Mouse (Mus musculus) urinary bladder, postnatal 4 days (tissue): Measurements from ENCODE around the gene Fam78b.

Experiments used
- DNase-seq, 2 experiments: peaks; one replicate each; pipeline ENCODE4 v3.0.0; 2021 to 2022; ENCODE audit warnings: low spot score in 2 of 2

Gene Fam78b

DNA sequence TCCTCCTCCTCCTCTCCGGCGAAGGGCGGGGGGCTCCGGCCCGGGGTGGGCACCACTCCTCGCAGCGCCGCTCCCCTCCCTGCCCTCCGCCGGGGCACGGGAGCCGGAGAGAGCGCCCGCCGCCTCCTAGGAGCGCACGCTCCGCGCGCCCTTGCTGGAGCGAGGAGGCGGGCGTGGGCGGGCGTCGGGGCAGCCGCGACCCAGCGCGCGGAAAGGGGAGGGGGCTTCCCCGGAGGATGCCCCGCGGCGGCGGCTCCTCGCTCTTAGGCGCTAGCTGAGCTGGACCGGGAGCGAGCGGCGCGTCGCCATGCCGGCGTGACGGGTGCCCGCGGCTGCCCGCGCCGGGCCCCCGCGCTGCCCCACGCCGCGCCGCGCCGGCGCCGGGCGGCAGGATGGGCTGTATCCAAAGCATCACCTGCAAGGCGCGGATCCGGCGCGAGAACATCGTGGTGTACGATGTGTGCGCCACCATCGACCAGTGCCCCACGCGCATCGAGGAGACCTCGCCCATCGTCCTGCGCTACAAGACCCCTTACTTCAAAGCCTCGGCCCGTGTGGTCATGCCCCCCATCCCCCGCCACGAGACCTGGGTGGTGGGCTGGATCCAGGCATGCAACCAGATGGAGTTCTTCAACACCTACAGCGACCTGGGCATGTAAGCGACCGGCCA lies at the start of gene Fam78b:
Gene Fam78b (plus strand): TSS at position 244 of the 670 bp plus-strand sequence.
- DNase-seq = no peak

DNA sequence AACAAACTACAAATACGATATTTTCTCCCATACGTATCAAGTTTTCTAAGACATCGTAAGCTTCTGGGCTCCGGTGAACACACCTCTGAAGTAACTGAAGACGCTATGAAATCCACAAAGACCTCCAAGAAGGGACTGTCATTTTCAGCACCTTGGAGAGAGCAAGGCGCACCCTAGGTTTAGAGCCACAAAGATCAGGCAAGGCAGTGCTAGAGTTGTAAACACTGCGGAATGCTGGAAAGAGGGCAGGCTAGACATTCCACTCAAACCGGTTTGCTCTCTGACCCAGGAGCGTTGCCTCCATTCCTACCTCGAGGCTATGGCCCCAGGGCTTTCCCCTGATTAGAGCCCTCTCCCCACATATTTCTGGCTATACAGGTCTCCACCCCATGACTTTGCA lies 36.7 kb upstream of the Fam78b start:
- no peak for DNase-seq

DNA sequence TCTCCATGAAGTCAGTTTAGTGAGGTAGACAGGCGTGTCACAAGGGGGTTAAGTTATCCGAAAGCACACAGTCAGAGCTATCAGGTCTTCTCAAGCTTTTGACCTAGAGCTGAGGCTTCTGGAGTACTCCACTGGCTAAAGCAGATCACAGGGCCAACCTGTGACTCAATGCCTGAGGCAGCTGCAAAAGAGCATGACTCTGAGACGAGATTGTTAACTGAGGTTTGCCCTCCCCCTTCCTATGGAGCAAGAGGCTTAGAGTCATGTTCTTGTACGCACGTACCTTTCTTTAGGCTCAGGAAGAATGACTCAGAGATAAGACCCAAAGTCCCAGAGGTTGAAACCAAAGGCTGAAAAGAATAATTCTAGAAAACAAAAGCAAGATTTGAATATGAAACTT lies 32.9 kb upstream of the Fam78b start:
- no peak for DNase-seq

DNA sequence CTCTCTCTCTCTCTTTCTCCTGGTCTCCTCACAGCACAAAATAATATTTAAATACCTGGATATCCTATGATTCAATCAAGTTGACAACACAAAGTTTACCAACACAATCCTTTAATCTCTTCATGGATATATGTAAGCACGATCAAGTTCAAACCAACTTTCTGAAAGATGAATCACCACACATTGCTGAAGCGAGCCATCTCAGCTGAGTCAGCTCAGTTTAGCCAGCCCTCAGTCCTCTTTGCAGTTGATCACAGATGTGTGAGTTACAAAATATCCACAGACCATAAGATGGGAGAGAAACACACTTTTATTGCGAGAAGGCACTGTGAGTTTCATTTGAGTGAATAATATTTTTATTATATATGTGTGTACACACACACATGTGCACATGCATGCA lies 27.5 kb upstream of the Fam78b start:
- no peak for DNase-seq

DNA sequence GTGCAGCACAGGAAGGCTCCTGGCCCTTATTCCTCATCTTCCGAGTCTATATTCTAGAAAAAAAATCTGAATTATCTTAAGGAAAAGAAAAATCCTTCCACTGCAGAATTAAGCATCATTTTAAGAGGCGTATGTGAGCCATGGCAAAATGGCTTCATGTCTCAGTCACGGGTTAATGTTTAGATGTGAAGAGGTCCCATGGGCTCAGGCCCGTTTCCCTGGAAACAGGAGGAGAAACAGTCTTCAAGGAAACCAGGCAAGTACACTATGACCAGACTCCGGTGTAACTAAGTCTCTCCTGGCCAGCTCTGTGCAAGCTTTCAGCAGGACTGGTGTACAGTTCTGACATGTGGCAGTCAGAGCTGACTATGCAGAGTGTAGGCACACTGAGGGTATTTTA lies 22.6 kb upstream of the Fam78b start:
- no peak for DNase-seq

DNA sequence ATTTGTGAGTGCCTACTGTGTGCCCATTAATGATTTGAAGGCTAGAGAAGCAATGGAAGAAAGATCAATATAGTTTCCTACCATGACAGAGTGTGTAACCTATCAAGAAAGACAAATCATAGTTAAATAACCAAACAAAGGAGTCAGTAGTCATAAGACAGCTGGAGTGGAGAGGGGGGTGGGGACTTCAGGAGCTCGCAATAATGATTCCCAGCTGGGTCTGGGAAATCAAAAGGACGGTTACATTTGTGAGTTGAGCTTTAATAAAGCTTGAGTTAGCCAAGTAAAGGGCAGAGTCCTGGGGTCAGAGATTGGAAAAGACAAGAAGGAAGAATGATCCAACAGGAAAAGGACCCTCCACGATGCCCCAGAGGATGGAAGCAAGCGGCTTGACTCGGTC lies 7.0 kb upstream of the Fam78b start:
- DNase-seq = no peak

DNA sequence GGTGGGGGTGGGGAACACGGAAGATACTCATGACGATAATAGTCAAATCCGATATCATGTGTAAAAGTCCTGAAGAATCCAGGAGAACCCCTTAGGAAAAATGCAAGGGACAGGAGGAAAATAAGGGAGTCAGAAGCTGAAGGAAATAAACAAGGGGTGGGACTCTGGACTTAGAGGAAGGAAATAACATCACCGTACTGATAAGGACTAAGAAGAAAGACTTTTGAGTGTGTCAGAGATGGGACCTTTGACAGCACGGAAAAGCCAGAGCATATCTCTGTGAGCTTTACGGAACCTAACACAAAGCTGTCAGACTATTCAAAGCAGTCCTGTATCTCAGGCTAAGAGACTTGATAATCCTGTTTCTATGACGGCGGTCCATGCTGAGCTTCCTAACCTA lies 5.0 kb upstream of the Fam78b start:
- DNase-seq = no peak

DNA sequence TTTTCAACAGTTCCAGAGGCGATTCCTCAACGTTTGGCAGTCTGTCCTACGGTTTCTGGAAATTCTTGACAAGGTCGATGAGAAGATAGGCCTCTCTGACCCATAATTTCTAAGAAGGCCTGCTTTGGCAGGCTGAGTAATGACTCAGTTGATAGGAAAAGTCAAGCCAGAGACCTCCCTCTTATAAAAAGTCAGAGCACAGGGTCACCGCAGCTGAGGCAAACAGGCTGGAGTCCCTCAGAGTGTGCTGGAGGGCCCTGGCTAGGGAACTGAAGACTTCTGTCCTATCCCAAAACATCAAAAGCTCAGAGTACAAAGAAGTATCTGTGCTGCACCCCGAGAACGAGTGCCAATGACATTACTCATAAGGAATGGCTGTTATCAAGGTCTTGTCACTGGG lies 4.4 kb upstream of the Fam78b start:
- no peak for DNase-seq

DNA sequence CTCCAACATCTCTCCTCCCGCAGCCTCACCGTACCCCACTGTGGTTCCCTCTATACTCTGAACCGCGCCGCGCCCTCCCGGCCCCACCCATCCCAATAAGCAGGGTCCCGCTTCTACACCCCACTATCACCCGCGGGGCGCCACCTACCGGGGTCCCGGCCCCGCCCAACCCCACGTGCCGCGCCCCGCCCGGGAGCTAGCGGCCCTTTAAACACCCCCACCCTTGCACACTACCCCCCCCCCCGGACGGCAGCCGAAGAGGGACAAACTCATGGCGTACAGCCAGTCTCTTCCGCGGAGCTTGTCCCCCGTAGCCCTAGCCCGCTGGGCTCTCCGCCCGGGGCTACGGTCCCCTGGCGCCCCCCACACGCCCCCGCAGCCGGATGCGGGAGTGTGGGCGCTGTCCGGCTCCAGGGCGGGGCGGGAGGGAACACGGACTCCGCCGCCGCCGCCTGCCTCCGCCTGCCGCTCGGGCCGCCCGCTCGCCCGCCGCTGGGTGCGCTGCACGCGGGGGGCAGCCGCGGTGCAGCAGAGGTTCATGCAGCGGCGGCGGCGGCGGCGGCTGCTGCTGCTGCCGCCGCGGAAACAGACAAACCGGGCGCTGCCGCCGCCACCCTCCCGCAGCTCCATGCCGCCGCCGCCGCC lies 566 bp upstream of the Fam78b start:
- peak; percentile 67 to 78 for DNase-seq

DNA sequence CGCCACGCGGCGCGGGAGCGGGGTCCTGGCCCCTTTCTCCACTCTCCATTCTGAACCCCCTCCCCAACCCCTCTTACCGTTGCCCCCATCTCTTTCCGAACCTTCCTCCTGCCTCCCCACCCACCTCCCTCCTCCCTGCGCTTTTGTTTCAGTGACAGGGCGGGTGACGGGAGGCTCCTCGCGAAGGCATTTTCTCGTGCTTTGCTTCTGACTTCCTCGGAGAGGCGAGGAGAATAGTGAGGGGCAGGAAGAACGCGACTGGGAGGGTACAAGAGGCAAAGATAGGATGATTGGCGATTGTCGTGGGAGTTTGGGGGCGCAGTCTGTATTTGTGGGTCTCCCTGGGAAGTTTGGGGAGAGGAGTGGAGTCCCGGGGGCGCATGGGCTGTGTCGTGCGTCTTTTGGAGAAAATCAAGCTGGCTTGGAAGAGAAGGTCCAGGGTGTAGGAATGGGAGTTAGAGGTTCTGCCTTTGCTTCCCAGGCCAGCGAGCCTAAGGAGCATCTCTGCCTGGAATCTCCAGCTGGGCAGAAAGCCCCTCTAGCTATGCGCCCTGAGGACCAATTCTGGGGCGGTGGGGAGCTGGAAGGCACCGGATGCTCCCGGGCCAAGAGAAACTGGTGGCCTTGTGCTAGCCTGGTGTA lies 748 bp downstream of the Fam78b start:
- no peak for DNase-seq

DNA sequence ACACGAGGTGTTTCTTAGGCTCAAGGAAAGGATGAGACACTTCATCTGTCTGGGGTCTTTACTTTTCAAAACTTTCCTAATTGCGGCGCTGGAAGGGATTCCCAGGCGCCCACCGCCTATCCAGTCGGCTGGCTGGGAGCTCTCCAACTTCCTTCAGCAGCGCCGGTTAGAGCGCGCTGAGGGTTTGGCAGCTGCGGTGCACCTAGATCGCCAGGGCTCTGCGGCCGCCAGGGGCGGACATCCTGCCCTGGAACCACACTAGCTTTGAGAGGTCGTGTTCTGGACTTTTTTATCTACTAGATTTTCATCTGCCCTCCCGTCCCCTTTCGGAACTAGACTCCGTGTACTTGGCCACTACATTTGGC lies 1.3 kb downstream of the Fam78b start:
- peak in 1 of 2 experiments; percentile 31 for DNase-seq

DNA sequence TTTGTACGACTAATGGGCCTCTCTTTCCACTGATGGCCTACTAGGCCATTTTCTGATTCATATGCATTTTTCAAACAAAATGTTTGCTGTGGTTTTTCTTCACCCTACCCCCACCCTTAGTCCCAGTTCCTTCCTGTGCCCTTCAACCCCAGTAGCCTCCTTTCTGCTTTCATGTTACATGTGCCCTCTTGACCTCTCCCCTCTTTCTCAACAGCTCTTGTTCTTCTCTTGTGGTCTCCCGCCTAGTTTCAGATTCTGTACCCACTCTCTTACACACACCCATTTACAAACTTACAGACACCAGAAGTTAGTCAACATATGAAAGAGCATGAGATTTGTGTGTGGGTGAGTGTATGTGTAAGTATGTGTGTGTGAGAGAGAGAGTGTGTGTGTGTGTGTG lies 3.4 kb downstream of the Fam78b start:
- no peak for DNase-seq

DNA sequence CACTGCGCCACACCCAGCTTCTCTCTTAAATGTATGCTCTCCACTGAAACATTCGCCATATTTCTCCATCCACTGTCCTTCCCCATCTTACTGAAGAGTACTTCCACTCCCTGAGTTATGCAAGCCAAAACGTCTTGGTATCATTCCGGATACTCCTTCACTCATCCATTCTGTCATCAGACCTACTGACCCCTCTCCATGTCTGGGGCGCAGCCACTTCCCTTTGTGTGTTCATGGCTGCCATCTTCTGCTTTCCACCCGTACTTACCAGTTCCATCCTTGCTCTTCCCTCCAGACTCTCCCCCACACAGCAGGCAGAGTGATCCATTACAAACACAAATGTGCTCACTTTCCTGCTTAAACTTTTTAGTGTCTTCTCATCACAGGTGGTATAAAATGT lies 6.1 kb downstream of the Fam78b start:
- DNase-seq = no peak

DNA sequence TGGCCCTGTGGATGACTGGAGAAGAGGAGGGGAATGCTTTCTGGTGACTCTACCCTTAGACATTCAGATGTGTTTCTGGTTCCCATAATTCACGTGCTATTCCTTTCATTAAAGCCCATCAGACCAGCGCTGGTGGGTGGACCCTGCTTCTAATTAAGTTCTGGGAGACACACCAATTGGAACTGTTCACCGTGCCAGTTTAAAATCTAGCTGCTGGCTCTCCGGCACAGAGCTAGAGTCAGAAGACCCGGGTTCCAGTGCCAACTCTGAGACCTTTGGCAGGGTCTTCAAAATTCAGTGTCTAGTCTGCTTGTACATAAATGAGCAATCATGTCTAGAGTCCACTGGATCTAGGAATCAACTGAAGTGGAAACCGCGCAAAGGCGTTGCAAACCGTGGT lies 9.0 kb downstream of the Fam78b start:
- no peak for DNase-seq

DNA sequence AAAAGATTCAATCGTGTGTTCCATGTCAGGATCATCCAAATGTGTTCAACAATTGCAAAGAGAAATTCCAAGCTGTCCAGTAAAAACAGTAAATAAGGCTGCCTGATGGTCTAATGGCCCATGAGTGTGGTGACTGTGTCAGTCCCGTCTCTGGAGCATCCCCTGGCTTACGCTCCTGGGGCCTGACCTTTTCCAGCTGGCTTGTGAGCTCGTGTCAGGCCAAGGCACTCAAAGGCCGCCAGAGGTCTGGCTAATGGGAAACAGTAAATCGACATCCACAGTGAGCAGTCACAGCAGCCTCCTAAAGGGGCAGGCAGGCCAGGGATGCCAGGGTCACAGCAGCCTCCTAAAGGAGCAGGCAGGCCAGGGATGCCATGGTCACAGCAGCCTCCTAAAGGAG lies 10.1 kb downstream of the Fam78b start:
- no peak for DNase-seq

DNA sequence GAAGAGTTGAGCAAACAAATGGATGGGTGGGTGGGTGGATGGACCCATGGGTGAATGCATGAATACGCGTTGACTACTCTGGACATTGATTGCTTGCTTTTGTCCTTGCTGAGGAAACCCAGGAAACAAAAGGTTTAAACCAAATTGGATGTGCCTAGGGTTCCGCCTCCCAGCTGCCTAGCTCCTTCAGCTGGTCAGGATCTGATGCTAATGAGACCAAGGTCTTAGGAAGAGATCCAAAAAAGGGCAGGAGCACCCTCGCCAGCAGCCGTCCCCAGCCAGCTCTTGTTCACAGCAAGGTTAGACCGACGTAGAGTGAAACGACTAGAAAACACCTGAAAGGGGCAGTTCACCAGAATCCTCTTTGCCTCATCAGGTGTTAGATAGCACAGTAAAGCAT lies 11.4 kb downstream of the Fam78b start:
- DNase-seq = no peak

DNA sequence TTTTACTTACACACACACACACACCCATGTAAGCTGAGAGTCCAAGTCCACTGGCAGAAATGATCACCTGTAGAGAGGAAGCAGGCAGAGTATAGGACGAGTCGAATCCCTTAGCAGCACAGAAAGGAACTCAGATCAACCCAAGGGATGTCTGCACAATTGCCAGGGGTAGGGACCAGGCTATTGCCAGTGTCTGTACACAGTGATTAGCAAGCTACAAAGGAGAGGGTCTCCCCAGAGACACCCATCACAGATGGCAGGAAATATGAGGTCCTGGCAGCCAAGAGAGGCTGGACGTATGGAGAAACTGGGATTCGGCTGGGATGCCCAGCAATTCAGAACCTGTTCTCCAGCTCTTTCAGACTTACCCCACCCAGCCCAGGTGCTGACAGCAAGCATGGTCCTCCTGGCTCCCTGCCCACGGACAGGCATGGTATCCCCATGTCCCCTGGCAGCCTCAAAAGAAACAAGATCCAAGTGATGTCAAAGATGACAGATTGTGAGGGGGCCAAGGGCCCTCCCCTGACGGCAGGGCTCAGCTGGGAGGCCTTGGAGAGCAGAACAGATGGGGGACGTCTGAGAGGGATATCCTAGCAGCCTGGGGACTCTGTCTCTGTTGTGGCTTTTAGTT lies 12.1 kb downstream of the Fam78b start:
- DNase-seq = no peak

DNA sequence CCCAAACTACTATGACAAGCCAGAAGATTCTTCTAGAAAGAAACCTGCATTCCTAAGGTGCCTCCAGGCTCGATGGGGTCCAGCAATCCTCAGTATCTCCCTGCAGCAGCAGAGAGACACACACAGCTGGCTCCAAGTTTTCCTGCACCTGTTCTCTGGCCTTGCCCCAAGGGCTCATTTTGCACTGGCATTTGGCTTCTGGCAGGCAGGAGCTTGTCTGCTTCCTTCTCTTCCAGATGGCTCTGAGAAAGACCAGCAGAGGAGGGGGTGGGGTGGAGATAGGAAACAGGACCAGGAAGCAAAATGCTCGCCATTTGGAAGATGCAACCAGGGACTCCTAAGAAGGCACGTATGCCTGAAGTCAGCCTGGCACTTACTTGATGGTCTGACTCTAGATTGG lies 15.1 kb downstream of the Fam78b start:
- DNase-seq = no peak

DNA sequence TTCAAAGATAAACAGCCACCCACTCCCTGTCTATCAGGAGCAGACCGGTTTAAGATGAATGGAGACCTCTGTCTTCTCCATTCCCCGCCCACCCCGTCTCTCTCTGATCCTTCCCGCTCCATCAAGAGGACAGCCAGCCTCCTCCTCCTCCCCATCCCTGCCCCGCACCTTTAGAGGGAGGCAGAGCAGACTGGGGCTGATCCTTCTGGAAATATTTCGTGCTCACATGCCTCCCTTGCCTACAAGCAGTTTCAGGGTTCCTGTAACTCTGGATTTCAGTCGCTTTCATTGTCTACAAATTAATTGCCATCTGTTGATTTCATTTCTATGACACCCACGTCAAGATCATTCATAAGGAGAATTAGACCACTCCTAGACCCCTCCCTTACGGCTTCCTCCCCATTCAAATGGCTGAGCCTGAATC lies 20.8 kb downstream of the Fam78b start:
- no peak for DNase-seq

DNA sequence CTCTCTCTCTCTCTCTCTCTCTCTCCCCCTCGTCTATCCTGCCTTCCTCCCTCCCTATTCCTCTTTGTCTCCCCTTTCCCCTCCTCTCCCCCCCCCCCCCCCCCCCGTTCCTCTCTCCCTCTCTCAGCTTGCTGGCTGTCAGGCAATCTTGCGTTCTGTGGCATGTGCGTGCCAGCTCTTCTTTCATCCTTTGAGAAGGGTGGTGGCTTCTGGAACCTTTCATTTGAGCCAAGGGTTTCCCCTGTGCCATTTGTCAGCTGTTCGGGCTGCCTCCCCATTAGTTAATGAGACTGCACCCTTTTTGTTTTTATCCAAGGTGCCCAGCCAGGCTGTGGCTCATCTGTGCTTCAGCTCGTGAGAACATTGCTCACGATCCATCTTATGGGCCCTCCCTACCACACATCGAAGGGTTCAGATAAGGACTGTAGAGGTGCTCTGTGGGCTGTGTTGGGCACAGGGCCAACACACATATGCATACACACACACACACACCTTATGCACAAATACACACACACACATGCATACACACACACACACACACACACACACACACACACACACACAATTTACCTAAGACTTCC lies 21.4 kb downstream of the Fam78b start:
- DNase-seq = no peak

DNA sequence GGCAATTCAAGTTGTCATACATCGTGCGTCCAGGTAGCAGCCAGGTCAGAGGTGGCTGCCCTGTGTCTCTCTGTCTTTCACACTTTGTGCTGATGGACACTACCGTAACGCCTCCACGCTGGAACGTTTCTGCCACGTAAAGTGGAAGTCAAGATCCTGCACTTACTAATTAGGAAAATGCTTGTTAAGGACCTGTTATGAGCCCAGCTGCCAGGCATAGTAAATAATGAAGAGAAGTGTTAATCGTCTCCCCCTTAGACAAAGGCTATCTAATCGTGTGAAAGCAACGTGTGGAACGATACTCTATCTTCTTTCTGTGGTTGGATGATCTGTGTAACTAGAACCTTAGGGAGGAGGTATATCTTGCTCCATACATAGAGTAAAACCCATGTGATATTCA lies 22.6 kb downstream of the Fam78b start:
- no peak for DNase-seq

DNA sequence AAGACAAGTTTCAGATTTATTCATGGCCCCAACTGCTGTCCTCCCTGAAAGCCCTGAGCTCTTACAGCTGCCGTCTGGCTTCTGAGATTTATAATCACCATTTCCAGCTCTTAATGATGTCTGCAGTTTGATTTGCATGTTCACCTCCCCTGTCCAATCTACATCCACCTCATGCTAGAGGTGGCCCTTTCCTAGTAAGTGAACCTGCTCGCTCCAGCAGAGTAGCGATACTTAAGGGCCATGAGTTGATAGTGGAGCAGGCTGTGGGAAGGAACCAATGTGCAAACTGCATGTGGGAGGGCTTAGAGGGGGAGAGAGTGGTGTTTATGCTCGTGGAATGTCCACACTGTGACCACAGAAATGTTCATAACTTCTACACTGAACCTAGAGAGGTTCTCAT lies 23.7 kb downstream of the Fam78b start:
- no peak for DNase-seq
